Mouse (Mus musculus) liver, embryonic 13.5 days (tissue): ENCODE measurements around the gene Bach2. TPM values are rescaled to one million over a fixed set of nuclear protein-coding genes. Genes with fewer than 3 reads are reported as not detected.

Source experiments
- ATAC-seq: fragments of 200-750 bp; cut with Nextera tagmentation; 2 replicates; pipeline ENCODE4 v1.8.0; 2017; ENCODE audit warnings: low read depth, mild to moderate bottlenecking, moderate number of reproducible peaks, moderate library complexity
- DNase-seq: peaks from one replicate; pipeline ENCODE4 v3.0.0; 2022
- H3K27ac ChIP-seq: fragments of 300-500 bp; sonication (generic); 2 replicates; pipeline ENCODE4 v1.5.1; 2015; ENCODE audit warnings: moderate library complexity, mild to moderate bottlenecking, inconsistent platforms
- H3K27me3 ChIP-seq: fragments of 300-500 bp; sonication (generic); 2 replicates; pipeline ENCODE4 v1.6.1; 2015; ENCODE audit warnings: mild to moderate bottlenecking, inconsistent platforms
- H3K36me3 ChIP-seq: fragments of 300-500 bp; sonication (generic); 2 replicates; pipeline ENCODE4 v1.6.1; 2015; ENCODE audit warnings: mild to moderate bottlenecking, inconsistent platforms
- H3K4me1 ChIP-seq: fragments of 300-500 bp; sonication (generic); replicated peaks from 2 replicates; pipeline ENCODE4 v1.6.1; 2015; ENCODE audit warnings: inconsistent platforms
- H3K4me2 ChIP-seq: fragments of 300-500 bp; sonication (generic); 2 replicates; pipeline ENCODE4 v1.6.1; 2015; ENCODE audit warnings: inconsistent platforms, mild to moderate bottlenecking, moderate library complexity
- H3K4me3 ChIP-seq: fragments of 300-500 bp; sonication (generic); replicated peaks from 2 replicates; pipeline ENCODE4 v1.5.1; 2015; ENCODE audit warnings: mild to moderate bottlenecking, inconsistent platforms
- H3K9ac ChIP-seq: fragments of 300-500 bp; sonication (generic); 2 replicates; pipeline ENCODE4 v1.6.1; 2015; ENCODE audit warnings: mild to moderate bottlenecking, inconsistent platforms
- H3K9me3 ChIP-seq: fragments of 300-500 bp; sonication (generic); replicated peaks from 2 replicates; pipeline ENCODE4 v1.6.1; 2016; ENCODE audit warnings: inconsistent platforms
- WGBS: fragments of 180-500 bp; shearing (Covaris S2); methylation state at CpG from one replicate; pipeline ENCODE4 v1.1.7; 2015; ENCODE audit not compliant: insufficient replicate concordance; 5-methylcytosine and 5-hydroxymethylcytosine counted together
- polyA plus RNA-seq: library from polyadenylated mRNA; unstranded; fragments of >200 nt; fragmentation: Nextera tagmentation; extraction: Ambion mirVana; gene quantifications from 2 replicates; pipeline ENCODE4 v1.2.1, GENCODE M21; 2015

Gene Bach2
- polyA plus RNA-seq, 1 experiment from 2014 or later, result 1.2 TPM

DNA sequence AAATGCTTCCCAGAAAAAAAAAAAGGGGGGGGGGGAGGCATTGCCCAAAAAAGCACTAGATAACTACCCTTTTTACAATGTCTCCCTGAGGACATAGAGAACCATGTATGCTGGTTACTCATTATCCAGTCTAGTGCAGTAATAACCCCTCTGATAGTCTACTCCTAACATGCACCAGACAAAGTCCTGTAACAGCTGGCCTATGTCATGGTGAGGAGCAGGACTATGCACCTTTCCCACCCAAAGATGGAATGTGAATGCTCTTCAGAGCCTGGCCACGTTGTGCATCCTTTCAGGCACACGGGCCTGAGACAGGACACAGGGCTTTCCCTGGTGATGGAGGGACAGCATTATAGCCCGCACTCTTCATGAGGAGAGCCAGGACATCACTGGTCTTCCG, 299.9 kb downstream of the Bach2 start:
- Histone ChIP-seq H3K4me2 (no peak overlapping the region), H3K27ac (no peak overlapping the region), H3K27me3 (no peaks in the 10 kb centered on the region), H3K4me1 (0 out of 2 replicates have a peak, but pooled peaks cover 5% of the 10 kb centered on the region), H3K4me3 (no peak overlapping the region), H3K9me3 (no peaks in the 10 kb centered on the region), H3K9ac (no peak overlapping the region), H3K36me3 (no peaks in the 10 kb centered on the region)
- WGBS, result 58% methylated on average over 4 of the region's 4 CpGs
- peak; percentile 68; the same call in 1 of the 2 replicates for ATAC-seq
- no peak for DNase-seq

DNA sequence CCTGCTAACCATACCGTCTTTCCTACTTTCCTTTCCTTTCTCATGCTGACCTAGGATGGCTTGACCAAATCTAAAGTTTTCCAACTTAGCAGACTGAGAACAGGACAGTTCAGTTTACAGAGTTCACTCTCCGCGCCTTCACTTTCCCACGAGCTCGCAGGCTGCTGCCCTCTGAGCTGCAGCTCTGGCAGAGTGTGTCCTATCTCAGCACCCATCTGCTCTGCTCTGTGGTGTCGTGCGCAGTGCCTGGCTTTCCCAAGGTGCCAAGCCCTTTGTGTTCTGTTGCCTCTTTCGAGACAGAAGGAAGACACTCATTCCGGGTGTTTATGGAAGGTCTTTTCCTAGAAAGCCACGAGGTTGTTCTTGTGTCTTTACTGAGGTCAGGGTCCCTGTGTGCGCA, 300.4 kb downstream of the Bach2 start:
- H3K9ac ChIP-seq, result no peak overlapping the region
- H3K27me3 ChIP-seq, result no peaks in the 10 kb centered on the region
- no peaks in the 10 kb centered on the region for H3K36me3 ChIP-seq
- no peaks in the 10 kb centered on the region for H3K9me3 ChIP-seq
- no peak overlapping the region for H3K4me2 ChIP-seq
- H3K27ac ChIP-seq, result no peak overlapping the region
- DNase-seq, result no peak
- WGBS, result 49% methylated on average over 11 of the region's 11 CpGs
- H3K4me1 ChIP-seq, result 0 out of 2 replicates have a peak, but pooled peaks cover 5% of the 10 kb centered on the region
- H3K4me3 ChIP-seq, result no peak overlapping the region
- ATAC-seq, result 0 out of 2 replicates have a peak, but pooled peaks have one; percentile 39

DNA sequence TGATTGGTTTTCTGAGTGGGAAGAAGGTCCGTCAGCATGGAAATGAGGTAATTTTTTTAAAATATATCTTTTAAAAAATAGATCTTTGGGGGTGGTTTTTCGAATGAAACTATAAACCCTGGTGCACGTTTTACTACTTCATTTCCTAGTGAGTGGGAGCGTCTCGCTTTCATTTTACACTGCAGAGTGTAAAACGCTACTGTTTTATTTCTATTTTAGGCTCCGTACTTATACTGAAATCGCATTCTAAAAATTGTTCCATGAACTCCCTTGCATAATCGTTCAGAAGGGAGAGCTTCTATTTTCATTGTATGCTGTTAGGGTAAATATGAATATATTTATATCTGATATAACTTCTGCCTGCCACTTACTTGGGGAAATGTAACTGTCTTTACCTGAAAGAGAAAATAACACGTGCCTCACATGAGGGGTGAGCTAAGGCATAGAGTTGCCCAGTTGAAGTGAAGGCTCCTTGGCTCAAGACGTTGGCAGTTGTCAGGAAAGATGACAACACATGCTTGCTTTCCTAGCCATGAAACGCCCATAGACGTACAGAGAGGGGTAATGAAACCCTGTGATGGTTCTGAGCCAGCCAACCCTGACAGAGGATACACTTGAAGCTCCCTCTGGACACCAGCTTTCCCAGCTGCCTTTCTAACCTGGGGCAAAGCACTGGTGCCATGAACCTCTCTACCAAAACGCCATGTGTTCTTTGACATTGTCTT, 306.4 kb downstream of the Bach2 start:
- Histone ChIP-seq H3K9me3 (no peaks in the 10 kb centered on the region), H3K9ac (no peak overlapping the region), H3K27ac (no peak overlapping the region), H3K4me2 (no peak overlapping the region), H3K27me3 (no peaks in the 10 kb centered on the region), H3K4me1 (no peaks in the 10 kb centered on the region), H3K4me3 (no peak overlapping the region), H3K36me3 (no peaks in the 10 kb centered on the region)
- ATAC-seq (no peak), DNase-seq (no peak)
- 67% methylated on average over 14 of the region's 14 CpGs for WGBS

DNA sequence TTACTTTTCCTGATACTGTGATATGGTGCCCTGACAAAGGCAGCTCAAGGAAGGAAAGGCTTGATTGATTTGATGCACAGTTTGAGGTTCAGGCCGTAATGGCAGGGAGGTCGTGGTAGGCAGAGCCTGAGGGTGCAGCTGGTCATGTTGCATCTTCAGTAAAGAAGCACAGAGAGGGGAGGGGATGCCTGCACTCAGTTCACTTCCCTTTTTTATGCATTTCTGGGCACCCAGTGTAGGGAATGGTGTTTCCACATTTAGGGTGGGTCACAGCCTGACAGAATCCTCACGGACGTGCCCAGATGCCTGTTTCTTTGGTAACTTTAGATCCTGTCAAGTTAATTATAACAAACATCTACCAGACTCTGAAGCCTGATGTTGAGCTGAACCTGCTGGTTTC, 306.9 kb downstream of the Bach2 start:
- Histone ChIP-seq H3K9me3 (no peaks in the 10 kb centered on the region), H3K27ac (no peak overlapping the region), H3K27me3 (no peaks in the 10 kb centered on the region), H3K4me3 (no peak overlapping the region), H3K4me2 (no peak overlapping the region), H3K36me3 (no peaks in the 10 kb centered on the region), H3K9ac (no peak overlapping the region), H3K4me1 (no peaks in the 10 kb centered on the region)
- no peak for ATAC-seq
- 30% methylated on average over 4 of the region's 4 CpGs for WGBS
- DNase-seq, result no peak

DNA sequence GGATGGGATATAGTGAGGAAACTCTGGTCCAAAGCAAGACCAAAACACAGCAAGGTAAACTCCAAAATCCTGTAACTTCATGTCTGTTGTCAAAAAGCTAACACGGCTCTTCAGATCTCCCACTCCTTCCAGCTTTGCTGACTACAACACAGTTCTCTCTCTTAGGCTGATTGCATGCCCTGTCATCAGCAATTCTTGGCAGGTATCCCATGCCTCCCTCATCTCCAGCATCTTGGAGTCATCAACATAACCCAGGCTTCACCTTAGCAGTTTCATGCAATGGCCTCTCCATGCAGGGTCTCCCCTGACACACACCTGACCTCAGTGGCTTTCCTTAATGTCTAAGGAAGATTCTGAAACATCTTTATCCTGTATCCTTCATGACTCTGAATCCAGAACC, 310.5 kb downstream of the Bach2 start:
- 66% methylated on average over 1 of the region's 1 CpGs for WGBS
- H3K4me3 ChIP-seq, result no peak overlapping the region
- H3K4me1 ChIP-seq, result no peaks in the 10 kb centered on the region
- ATAC-seq, result no peak
- no peaks in the 10 kb centered on the region for H3K36me3 ChIP-seq
- H3K27me3 ChIP-seq, result no peaks in the 10 kb centered on the region
- no peak overlapping the region for H3K27ac ChIP-seq
- no peak overlapping the region for H3K4me2 ChIP-seq
- no peaks in the 10 kb centered on the region for H3K9me3 ChIP-seq
- no peak for DNase-seq
- no peak overlapping the region for H3K9ac ChIP-seq

DNA sequence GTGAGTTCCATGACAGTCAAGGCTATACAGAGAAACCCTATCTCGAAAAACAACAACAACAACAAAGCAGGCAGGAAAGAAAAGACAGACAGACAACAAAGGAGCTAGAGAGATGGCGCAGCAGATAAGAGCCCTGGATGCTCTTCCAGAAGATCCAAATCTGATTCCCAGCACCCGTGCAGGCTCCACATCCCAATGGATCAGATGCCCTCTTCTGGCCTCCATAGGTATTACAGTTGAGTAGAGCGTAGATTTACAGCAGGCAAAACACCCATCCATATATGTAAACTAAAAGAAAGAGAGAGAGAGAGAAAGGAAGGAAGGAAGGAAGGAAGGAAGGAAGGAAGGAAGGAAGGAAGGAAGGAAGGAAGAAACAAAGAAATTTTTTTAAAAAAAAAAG, 312.7 kb downstream of the Bach2 start:
- Histone ChIP-seq H3K4me1 (no peaks in the 10 kb centered on the region), H3K9ac (no peak overlapping the region), H3K4me3 (no peak overlapping the region), H3K4me2 (no peak overlapping the region), H3K36me3 (no peaks in the 10 kb centered on the region), H3K27me3 (no peaks in the 10 kb centered on the region), H3K9me3 (no peaks in the 10 kb centered on the region), H3K27ac (no peak overlapping the region)
- no peak for DNase-seq
- ATAC-seq, result no peak
- 36% methylated on average over 4 of the region's 4 CpGs for WGBS

DNA sequence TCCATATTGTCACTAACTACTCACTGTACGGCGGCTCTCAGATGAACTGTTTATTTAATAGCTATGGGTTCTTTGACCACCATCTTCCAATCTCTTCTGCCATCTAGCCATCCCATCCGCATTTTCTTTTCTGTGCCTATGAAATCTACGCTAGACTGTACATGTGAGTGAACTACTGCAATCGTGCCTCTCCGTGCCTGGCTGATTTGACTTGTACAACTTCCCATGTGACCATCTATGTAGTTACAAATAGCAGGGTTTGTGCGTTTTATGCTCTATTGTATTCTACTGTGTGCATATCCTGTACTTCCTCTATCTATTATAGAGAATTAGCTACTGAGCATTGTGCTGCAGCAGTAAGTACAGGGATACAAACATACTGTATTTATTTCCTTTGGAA, 316.9 kb downstream of the Bach2 start:
- DNase-seq, result no peak
- Histone ChIP-seq H3K27ac (no peak overlapping the region), H3K27me3 (no peaks in the 10 kb centered on the region), H3K4me3 (no peak overlapping the region), H3K4me1 (peaks cover 4% of the 10 kb centered on the region; the same call in 1 of the 2 replicates), H3K36me3 (no peaks in the 10 kb centered on the region), H3K4me2 (no peak overlapping the region), H3K9ac (no peak overlapping the region), H3K9me3 (no peaks in the 10 kb centered on the region)
- ATAC-seq, result no peak
- 68% methylated on average over 7 of the region's 7 CpGs for WGBS

DNA sequence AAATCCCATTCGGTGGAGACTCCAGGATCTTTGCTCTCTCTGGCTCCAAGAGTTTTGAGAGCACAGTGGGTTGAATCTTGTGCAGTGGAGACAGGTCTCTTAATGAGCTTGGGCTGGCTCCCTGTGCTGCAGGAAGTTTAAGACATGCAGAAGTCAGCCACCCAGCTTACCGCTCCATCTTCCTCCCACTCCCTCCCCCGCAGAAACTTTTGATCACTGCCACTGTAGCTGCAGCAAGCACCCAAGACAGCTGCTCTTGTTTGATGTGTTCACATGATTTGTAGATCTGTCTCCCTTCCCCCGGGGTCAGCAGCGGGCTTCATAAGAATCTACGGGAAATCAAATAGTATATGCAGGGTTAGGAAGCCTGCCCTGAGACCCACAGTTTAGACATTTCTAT, 321.6 kb downstream of the Bach2 start:
- 34% methylated on average over 6 of the region's 6 CpGs for WGBS
- no peaks in the 10 kb centered on the region for H3K9me3 ChIP-seq
- H3K9ac ChIP-seq, result no peak overlapping the region
- H3K36me3 ChIP-seq, result peaks cover 4% of the 10 kb centered on the region; the same call in 1 of the 2 replicates
- H3K4me3 ChIP-seq, result no peak overlapping the region
- H3K27me3 ChIP-seq, result no peaks in the 10 kb centered on the region
- H3K4me1 ChIP-seq, result peaks cover 22% of the 10 kb centered on the region
- H3K4me2 ChIP-seq, result no peak overlapping the region
- no peak overlapping the region for H3K27ac ChIP-seq
- no peak for ATAC-seq
- no peak for DNase-seq

DNA sequence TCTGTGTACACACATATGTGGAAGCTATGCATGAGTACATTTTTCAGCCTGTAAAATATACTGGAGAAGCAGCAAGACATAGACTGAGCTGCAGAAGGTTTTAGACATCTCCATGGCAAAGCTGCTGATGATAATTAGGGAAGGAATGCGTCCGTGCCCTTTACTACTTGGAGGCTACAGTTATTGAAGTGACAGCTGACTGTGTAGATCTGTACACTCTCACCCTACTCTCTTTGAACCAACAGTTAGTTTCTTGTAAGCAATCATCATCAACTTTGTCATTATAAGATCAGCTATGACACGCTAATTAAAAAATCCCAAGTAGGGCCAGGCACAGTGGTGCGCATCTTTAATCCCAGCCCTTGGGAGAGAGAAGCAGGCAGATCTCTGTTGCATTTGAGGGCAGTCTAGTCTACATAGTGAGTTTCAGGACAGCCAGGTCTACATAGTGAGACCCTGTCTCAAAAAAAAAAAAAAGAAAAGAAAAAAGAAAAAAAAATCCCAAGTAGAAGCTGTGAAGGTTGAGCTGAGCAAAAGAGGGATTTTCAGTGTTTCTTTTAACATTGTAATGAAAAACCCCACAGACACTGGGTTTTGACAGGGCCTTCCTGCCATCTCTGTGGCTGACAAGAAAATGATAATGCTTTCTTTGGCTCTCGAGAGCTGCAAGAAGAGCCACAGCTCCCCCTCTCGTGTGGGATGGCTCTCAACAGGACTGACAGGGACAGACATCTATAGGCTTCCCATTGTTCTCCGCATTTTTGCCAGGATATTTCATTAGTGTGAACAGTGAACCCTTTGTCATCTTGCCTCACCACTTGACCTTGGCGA, 322.3 kb downstream of the Bach2 start:
- DNase-seq (no peak), ATAC-seq (no peak)
- Histone ChIP-seq H3K4me1 (peaks cover 22% of the 10 kb centered on the region), H3K4me3 (no peak overlapping the region), H3K27me3 (no peaks in the 10 kb centered on the region), H3K4me2 (no peak overlapping the region), H3K36me3 (peaks cover 4% of the 10 kb centered on the region; the same call in 1 of the 2 replicates), H3K27ac (peak overlapping the region; percentile 55), H3K9ac (no peak overlapping the region), H3K9me3 (no peaks in the 10 kb centered on the region)
- WGBS, result 60% methylated on average over 8 of the region's 8 CpGs

DNA sequence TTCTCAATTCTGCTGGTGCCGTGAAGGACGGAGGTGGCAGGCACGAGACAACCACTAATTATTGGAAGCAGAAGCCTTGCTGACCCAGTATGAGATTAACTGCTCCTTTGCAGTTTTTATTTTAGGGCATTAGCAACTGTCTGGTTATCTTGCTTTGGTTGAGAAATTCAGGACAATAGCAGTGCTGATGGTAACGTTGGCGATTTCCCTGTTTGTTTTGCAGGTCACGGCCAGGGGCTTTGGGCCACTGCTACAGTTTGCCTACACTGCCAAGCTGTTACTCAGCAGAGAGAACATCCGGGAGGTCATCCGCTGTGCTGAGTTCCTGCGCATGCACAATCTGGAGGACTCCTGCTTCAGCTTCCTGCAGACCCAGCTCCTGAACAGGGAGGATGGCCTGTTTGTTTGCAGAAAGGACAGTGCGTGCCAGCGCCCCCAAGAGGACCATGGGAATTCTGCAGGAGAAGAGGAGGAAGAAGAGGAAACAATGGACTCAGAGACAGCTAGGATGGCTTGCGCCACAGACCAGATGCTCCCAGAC, 323.0 kb downstream of the Bach2 start:
- Histone ChIP-seq H3K4me2 (no peak overlapping the region), H3K27ac (peak overlapping the region; percentile 55), H3K27me3 (no peaks in the 10 kb centered on the region), H3K4me1 (peaks cover 22% of the 10 kb centered on the region), H3K9ac (no peak overlapping the region), H3K36me3 (peaks cover 4% of the 10 kb centered on the region; the same call in 1 of the 2 replicates), H3K4me3 (no peak overlapping the region), H3K9me3 (no peaks in the 10 kb centered on the region)
- DNase-seq, result no peak
- ATAC-seq, result peak; percentile 60
- WGBS, result 46% methylated on average over 12 of the region's 12 CpGs

DNA sequence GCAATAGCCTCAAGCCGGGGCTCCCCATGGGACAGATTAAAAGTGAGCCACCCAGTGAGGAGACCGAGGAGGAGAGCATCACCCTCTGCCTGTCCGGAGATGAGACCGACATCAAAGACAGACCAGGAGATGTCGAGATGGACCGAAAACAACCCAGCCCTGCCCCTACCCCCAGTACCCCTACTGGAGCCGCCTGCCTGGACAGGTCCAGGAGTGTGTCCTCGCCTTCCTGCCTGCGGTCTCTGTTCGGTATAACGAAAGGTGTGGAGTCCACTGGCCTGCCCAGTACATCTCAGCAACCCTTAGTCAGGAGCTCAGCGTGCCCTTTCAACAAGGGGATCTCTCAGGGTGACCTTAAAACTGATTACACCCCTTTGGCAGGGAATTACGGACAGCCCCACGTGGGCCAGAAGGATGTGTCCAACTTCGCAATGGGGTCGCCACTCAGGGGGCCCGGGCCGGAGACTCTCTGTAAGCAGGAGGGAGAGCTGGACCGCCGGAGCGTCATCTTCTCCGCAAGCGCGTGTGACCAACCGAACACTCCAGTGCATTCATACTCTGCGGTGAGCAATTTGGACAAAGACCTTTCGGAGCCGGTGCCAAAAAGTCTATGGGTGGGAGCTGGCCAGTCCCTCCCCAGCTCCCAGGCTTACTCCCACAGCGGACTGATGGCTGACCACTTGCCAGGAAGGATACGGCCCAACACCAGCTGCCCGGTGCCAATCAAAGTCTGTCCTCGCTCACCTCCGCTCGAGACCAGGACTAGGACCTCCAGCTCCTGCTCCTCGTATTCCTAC, 323.9 kb downstream of the Bach2 start:
- 84% methylated on average over 35 of the region's 35 CpGs for WGBS
- DNase-seq (no peak), ATAC-seq (no peak)
- Histone ChIP-seq H3K4me2 (no peak overlapping the region), H3K9ac (no peak overlapping the region), H3K27me3 (no peaks in the 10 kb centered on the region), H3K4me3 (no peak overlapping the region), H3K36me3 (peaks cover 4% of the 10 kb centered on the region; the same call in 1 of the 2 replicates), H3K9me3 (no peaks in the 10 kb centered on the region), H3K4me1 (peaks cover 22% of the 10 kb centered on the region), H3K27ac (no peak overlapping the region)
